Mouse (Mus musculus) heart, postnatal 4 days (tissue): ENCODE data around the gene Atxn7l1. TPM values are rescaled to one million over a fixed set of nuclear protein-coding genes. Genes with fewer than 3 reads are reported as not detected.

Experiments
- DNase-seq: peaks from one replicate; pipeline ENCODE4 v3.0.0; 2021
- total RNA-seq, 2 experiments: library from RNA; stranded (reverse); gene quantifications; 2 replicates each; pipeline ENCODE4 v1.2.3; 2021

Gene Atxn7l1
- total RNA-seq, 2 experiments from 2014 or later = 16.8 to 17.5 TPM

- DNase-seq = no peak
Observed at GRCm38 (mm10) chr12:33332796-33333195, 185.3 kb downstream of the Atxn7l1 start.

DNA sequence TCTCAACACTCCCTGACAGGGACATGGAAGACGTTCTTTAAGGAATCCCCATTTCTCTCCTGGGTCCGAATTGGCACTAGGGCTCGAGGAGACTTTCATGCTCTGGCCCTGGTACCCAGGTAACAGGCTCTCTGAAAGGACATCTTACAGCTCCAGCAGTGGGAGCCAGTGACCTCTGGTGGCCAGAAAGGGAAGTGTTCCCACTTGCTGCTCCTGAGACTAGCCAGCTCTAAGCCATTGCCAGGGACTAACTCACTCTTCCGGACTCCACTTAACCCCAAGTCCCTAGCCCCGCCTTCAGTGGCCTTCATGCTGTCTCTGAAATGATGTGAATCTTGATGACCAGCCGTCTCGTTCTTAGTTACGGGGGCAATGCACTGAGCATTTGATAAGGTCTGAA, 186.4 kb downstream of the Atxn7l1 start:
- DNase-seq = peak; percentile 91

- no peak for DNase-seq
Observed at GRCm38 (mm10) chr12:33334511-33334910, 187.0 kb downstream of the Atxn7l1 start.

DNA sequence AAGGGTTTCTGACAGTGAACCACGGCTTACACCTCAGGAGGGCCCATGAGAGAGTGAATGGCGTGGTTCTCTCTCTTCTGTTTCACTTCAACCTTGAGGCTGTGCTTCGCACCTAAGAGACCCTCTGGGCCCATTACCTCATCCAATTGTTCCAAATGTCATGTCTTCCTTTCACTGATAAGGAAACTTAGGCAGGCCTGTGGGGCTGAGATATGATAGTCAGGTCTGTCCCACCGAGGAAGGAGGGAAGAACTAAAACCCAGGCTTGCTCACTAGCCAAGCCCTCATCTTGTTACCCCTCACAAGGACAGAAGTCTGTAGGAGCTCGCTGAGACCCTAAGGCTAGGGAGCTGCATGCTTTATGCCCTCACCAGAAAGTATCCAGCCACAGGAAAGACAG, 187.5 kb downstream of the Atxn7l1 start:
- no peak for DNase-seq

DNA sequence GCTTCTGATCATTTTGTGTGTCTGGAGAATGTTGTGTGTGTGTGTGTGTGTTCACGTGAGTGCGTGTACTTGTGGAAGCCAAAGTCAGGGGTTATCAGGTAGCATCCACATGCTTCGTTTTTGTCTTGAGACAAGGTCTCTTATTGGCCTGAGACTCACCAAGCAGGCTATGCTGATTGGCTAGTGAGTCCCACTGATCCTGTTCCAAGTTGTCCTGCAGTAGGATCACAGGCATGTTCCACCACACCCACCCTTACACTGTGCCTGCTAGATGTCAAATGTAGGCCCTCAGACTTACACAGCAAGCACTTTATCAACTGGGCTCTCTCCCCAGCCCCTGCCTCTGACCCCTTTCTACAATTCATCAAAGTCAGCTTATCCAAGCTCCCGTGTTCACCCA, 187.9 kb downstream of the Atxn7l1 start:
- no peak for DNase-seq

GRCm38 (mm10) chr12:33336561-33337125, 189.2 kb downstream of the Atxn7l1 start:
- no peak for DNase-seq

- no peak for DNase-seq
Observed at GRCm38 (mm10) chr12:33337289-33337688, 189.8 kb downstream of the Atxn7l1 start.

DNA sequence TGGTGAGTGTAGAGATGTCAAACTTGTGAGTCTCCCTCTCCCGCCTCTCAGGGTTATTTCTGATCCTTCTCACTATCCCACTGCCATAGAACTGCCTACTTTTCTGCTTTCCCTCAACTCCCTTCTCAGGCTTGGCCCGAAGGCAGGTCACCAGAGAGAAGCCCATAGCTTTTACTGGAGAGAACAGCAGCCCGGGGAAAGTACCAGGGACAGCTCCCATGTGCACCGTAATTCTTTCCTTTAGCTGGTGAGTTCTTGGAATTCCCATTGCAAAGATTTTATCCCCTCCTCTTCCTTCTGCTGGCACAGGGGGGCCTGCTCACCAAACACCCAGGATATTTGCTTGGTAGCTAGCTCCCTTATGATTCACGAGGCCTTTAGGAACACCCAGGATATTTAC, 190.7 kb downstream of the Atxn7l1 start:
- DNase-seq = peak; percentile 51

DNA sequence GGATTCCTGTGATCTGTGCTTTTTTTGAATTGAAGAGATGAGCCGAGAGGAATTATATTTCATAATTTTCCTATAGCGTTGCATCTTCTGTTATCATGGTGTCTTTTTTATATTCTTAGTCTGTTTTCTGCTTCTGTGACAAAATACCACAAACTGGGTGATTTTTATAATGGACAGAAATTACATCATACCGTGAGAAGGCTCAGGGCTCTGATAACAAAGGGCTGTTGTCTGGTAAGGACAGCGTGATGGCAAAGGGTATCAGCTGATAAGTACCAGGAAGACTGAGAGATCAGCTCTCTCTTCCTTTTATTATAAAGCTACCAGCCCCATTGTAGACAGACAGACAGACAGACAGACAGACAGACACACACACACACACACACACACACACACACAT, 192.3 kb downstream of the Atxn7l1 start:
- no peak for DNase-seq

GRCm38 (mm10) chr12:33340698-33341097, 193.2 kb downstream of the Atxn7l1 start:
- no peak for DNase-seq

DNA sequence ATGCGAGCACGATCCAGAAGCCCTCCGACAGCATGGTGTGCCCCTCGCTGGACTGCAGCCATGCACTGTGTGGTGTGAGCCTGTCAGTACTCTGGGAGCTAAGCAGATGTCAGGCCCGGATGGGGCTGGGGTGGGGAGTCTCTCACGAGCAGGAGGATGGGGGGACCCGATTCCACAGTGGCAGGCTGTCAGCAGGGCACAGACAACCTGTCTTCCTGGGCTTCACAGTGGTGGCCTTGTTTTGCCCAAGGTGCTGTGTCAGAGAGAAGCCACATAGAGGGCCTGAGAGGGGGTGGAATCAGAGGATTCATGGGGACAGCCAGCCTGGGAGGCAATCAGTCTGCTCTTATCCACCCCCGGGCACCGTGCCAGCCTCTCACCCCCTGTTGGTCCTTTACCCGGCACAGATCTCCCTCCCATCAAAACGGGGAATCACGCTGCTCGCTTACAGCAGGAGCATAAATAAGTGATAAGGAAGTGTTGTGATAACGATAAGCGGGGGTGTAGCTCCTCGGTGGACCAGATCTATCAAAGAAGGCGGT, 193.9 kb downstream of the Atxn7l1 start:
- DNase-seq = peak; percentile 54

- DNase-seq = no peak
Observed at GRCm38 (mm10) chr12:33344970-33345772, 197.7 kb downstream of the Atxn7l1 start.

DNA sequence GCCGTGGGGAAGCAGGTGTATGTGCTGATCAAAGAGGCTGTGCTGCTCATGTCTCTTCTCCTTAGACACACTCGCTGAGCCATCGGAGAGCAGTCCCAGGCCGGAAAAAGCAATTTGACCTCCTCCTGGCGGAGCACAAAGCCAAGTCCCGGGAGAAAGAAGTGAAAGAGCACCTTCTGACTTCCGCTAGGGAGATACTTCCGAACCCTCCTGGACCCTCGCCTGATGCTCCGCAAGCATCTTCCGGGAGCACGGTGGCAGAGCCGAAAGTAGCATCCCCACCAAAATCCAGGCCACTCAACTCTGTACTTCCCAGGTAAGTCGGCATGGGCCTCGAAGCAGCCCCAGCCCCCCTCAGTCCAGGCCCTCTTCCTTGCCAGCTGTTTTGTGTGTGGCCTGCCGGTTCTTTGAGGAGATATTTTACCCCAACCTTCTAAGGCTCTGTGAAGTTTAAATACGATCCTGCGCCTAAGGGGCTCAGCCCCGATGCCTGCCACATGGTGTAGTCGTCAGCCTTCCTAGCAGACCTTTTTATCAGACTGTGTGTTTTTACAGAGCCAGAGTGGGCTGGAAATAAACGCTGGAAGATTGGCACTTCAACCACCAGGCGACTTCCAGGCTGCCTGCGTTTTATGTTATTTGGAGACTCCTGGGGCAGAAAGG, 198.4 kb downstream of the Atxn7l1 start:
- no peak for DNase-seq

DNA sequence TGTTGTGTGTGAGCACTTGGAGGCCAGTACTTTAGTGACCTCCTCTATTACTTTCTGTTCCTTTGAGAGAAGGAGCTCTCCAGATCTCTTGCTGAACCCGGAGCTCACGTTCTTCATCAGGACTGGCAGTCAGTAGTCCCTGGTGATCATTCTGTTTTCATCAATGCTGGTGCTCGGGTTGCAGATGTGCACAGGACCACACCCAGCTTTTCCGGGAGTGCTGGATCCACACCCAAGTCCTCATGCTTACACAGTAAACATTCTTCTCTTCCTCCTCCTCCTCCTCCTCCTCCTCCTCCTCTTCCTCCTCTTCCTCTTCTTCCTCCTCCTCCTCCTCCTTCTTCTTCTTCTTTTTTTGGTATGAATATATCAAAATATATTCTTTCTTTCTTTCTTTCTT, 205.2 kb downstream of the Atxn7l1 start:
- DNase-seq = no peak

GRCm38 (mm10) chr12:33358345-33358744, 210.9 kb downstream of the Atxn7l1 start:
- no peak for DNase-seq

DNA sequence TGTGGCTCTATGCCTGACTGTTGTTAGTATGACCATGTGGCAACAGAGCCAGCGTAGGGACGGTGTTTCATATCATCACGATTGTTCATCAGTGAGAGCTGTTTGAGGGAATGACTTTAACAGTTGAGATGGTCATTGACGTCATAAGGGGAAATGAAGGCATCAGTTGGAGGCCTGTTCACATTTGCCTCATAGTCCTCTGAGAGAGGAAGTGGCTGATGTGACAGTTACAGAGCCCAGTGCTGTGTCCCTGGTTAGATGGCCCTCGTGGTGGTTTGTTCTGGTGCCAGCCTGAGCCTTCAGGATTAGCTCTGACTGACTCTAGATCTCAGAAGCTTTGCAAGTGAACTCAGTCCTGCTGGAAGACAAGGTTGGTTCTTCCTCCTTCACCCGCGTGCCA, 211.7 kb downstream of the Atxn7l1 start:
- no peak for DNase-seq

GRCm38 (mm10) chr12:33359878-33360482, 212.5 kb downstream of the Atxn7l1 start:
- DNase-seq = no peak

DNA sequence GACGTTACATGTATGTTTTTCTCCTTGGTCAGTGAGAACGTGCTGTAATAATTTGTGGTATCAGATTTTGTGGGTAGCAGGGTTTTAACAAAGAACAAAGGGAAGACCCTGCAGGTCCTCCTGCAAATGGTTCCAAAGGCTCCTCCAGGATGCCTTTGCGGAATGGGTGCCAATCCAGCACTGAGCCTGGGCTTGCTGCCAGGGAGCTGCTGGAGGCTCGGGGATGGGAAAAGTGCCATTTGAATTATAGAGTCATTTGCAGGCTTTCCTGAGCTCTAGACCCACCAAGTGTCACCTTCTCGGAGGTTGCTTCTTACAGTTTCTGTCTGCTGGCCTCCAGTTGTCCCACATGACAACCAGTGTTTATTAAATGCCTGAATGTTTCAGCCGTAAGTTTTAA, 213.2 kb downstream of the Atxn7l1 start:
- DNase-seq = peak; percentile 86

GRCm38 (mm10) chr12:33364511-33364910, 217.0 kb downstream of the Atxn7l1 start:
- DNase-seq = no peak

- no peak for DNase-seq
Observed at GRCm38 (mm10) chr12:33365133-33365532, 217.6 kb downstream of the Atxn7l1 start.

DNA sequence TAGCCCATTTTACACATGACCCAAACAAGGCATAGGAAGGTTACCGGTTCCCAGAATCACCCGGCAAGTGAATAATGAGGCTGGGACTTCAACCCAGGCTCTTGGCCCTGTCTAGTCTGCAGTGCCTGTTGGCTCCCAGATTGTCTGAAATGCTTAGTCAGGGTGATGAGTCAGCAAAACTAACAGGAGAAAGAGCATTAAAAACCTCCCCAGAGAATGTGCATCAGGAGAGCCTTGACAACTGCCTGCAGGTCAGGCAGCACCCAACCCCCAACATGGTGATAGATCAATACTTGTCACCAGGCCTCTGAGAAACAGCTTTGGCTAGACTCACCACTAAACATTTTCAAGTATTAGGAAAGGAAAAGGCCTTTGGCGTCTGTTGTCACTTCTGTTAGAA, 222.1 kb downstream of the Atxn7l1 start:
- DNase-seq = no peak

DNA sequence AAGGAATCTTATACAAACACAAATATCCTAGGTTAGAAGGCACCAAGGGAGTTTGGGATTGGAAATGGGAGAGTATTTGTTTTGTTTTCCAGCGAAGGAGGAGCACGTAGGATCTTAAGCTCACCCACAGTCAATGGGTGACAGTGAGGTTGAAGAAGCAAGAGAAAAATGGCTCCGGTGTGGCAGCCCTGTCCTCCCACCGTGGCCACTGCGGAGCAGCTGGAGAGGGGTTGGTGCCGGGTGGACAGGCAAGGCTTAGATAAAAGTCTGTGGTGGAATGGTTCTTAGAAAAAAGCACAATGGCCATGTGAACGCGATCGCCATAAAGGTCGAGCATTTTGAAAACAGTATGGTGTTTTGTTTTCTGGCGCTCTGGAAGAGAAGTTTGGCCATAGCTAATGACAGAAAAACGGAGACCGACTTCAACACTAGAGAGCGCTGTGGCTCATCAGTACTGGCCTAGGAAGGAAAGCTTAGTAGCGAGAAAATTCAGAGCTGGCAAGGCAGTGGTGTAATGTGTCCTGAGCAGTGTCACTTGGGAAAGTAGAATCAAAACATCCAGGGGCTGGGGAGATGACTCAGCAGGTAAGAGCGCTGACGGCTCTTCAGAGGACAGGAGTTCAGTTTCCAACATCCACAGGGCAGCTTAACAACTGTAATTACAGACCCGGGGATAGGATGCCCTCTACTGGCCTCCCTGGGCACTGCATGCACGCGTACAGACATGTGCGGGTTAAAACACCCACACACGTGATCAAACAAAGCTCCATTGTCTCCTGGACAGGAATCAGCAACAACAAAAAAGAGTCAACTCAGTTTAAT, 232.3 kb downstream of the Atxn7l1 start:
- peak; percentile 83 for DNase-seq
